Mouse (Mus musculus) urinary bladder, postnatal 10 days (tissue): ENCODE measurements around the gene Gm17469.
"Not testable (repeated sequence)": the region's sequence is repeated elsewhere in the genome, so short reads cannot be mapped to it uniquely, and the experiment has no call there.

Experiments
- DNase-seq: peaks from one replicate; pipeline ENCODE4 v3.0.0; 2022; ENCODE audit warnings: low spot score

Gm17469 gene

DNA sequence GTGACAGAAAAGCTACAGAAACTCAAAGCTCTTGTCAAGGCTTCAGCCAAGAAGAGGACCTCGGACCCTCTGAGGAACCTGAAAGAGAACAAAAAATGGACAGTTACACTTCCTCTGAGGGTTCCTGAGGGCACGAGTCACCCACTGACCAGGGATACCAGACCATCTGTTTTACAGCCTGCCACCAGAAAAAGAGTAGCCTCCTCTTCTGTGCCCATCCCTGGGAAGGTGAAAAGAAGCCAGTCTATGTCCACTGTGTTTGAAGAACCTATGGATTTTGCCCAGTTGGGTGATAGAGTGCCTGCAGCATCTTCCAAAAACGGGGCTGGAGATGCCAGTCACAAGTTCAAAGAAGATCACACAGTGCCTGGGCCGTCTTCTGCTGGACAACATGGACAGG, at the start of gene Gm17469:
Gene Gm17469, plus strand, starts transcription at position 301 of the 400 bp plus-strand sequence.
- DNase-seq, result not testable (repeated sequence)
